Mouse (Mus musculus) spleen, adult 18-20 months (tissue): ENCODE measurements around the gene Zmynd10.

Experiments
- DNase-seq, 2 experiments: peaks; one replicate each; pipeline ENCODE4 v3.0.0; 2022; ENCODE audit warnings: mixed read lengths in 2 of 2

Gene Zmynd10

DNA sequence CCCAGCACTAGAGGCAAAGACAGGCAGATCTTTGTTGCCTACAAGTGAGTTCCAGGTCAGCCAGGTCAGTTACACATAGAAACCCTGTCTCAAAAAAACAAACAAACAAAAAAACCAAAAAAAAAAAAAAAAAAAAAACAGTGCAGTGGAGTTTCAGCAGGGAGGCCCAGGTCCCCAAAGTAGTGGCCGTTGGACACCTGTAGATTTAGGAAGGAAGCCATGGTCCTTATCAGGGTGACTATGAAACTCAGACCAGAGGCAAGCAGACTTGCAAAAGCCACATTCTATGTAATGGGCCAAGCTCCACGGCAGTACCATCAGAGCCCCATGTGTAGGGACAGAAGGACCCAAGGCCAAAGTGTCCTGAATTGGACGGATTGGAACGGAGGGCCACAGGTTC lies 34.5 kb downstream of the Zmynd10 start:
- no peak for DNase-seq

GRCm38 (mm10) chr9:107582509-107583062 lies 35.5 kb downstream of the Zmynd10 start:
- DNase-seq = no peak

DNA sequence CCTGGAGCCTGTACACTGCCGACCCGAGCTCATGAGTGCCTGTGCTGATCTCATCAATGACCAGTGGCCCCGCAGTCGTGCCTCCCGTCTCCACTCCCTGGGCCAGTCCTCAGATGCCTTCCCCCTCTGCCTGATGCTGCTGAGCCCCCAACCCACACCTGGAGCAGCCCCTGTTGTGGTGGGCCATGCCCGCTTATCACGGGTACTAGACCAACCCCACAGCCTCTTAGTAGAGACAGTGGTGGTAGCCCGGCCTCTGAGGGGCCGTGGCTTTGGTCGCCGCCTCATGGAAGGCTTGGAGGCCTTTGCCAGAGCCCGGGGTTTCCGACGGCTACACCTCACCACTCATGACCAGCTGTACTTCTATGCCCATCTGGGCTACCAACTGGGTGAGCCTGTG lies 36.1 kb downstream of the Zmynd10 start:
- no peak for DNase-seq

GRCm38 (mm10) chr9:107586504-107586903 lies 39.4 kb downstream of the Zmynd10 start:
- DNase-seq = no peak

DNA sequence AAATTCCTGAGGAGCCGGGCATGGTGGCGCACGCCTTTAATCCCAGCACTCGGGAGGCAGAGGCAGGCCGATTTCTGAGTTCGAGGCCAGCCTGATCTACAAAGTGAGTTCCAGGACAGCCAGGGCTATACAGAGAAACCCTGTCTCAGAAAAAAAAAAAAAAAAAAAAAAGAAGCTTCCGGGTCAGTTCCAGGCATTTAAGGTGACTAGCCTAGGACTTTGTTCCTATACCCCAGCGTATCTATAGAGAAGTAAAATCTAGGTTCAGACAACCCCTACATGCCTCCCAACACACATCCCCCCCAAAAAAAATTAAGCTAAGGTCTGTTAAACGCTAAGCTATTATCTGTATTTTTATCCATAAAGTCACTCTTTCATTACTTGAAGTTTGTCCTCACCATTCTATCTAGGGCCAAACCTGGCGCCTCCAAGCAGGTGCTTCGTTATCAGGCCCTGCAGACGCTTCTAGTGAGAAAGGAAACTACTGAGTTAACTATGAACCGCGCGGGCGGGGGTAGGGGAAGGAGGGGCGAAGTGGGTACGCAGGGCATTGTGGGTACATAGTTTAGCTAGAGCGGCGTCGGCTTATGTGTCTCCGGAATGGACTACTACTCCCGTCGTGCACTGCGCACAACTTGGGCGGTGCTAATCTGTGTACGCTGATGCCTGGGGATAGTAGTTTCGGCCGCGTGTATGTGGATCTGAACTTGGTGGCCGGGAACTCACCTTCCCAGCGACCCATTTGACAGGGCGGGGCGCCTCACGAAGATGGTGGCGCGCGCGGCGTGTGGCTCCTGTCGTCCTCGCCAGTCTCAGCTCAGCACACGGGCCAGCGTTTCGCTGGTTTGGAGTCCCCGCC lies 40.1 kb downstream of the Zmynd10 start, which contains the start of gene Ifrd2:
Gene Ifrd2, plus strand, starts transcription at position 669 of the 859 bp plus-strand sequence.
- DNase-seq = peak; percentile 96

GRCm38 (mm10) chr9:107587833-107588639 lies 40.9 kb downstream of the Zmynd10 start:
- DNase-seq = no peak

GRCm38 (mm10) chr9:107590058-107590772 lies 43.1 kb downstream of the Zmynd10 start:
- DNase-seq = no peak

- no peak for DNase-seq
These were observed 43.6 kb downstream of the Zmynd10 start for GRCm38 (mm10) chr9:107590773-107591060.

DNA sequence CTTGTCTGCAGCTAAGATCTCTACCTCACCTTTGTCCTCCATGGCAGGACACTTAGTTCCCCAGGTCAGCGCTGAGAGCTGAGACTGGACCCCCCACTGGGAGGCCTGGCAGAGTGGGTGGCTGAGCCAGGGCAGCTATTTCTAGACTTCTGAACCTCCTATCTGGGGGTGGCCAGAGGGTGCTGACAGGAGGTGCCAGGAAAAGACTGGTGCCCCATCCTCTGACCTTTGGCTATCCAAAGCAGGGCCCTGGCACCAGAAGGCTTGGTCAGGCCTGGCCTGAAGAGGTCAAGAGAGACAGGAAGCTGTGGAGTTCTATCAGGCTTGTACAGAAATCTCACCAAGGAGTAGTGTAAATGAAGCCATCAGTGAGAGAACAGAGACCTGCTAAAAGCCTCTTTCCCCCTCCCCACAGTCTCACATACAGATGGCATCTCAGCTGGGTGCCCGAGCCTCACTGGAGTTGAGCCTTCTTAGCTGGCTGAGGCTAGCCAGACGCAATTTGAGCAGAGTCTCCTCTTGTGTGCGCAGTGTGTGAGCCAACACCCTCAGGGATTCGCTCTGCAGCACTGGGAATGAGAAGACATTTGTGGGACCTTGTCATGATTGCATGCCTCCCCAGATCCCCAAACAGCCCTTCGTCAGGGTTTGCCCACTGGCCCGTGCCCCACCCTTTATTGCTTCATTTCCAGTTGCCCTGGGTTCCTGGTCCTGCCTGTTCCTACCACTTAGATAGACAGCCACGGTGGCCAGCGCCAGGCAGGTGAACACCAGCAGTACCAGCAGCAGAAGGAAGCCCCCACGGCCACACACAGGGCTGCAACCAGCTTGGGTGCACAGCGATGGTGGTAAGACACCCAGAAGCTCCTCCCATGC lies 46.2 kb downstream of the Zmynd10 start:
- DNase-seq = no peak

DNA sequence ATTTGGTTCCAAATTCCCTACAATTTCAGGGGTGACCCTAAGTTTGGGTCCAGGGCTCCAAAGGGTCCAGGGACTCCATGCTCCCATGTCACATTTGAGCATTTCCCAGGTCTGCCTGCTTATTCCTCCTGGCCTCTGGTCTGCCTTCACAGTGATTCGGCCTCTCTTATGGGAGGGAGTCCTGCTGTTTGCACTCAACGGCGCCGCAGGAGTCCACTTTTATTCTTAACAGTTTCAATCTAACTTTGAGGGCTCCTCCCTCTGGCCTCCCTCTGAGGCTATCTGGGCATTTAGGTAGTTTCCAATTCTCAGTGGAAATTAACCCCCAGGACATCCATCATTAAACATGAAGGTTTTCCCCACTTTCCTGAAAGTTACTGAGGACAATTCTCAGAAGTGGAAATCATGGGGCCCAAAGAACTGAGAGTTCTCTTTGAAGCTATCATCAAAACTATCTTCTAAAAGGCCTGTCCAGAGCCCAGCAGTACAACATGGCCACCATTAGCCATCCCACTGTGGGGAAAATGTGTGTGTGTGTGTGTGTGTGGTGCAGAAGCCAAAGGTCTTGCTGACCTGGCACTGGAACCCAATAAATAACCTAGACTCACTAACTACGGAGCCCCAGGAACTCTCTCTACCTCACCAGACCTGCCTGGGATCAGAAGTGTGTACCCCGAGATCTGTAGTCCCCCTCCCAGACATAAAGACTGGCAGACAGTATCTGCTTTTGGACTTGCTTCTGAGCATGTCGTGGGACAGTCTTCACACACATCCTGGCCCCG lies 47.4 kb downstream of the Zmynd10 start:
- DNase-seq = no peak

- DNase-seq = no peak
These were observed 49.8 kb downstream of the Zmynd10 start for GRCm38 (mm10) chr9:107596619-107597569.

DNA sequence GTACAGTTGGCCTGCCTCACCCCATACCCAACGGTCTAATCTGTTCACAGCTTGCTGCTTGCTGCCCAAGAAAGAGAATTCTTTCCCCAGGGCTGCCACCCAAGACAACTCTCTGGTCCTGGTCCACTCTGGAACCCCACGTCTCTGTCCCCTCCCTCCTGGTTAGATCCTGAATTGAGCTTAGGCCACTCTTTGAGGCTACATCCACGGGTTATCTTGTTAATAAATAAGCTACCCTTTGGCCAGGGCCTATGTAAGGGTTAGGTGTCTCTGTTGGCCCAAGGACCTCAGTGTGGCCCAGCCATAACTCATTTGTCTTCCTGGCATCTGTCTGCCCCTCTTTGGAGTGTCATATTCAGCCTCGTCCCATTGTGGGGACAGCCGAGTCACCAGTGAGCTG lies 51.3 kb downstream of the Zmynd10 start:
- no peak for DNase-seq

DNA sequence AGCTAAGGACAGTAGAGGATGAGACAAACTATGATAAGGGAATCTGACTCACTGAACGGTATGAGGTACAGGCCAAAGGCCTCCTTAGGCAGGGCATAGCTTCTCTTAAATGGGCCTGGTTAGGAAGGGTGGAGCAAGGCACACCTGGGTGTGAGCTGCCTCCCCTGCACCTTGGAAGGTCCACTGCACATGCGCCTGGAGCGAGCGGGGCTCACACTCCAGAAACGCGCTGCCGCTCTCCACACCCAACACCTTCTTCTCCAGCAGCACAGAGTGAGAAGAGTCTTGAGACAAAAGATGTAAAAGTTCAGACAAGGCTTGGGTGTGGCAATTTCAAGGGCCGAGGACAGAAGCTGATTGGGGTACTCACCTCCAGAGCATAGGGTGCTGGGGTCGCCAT lies 52.3 kb downstream of the Zmynd10 start:
- no peak for DNase-seq

DNA sequence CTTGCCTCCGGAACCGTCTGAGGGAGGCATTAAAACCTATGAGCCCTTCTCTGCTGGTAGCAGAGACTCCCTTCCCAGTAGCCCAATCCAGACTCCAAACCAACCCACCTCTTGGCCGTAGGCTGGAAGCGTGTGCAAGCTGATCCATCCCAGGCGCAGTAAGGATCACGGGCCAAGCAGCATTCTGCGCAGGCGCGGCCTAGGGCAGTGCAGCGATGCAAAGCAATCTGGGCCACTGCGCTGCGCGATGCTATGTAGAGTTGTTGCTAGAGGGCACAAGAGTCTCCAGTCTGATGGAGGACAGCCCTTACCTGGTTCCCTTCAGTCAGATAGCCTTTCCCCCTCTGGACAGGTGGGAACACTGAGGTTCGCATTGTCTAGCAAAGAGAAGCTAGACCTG lies 52.7 kb downstream of the Zmynd10 start:
- DNase-seq = no peak

DNA sequence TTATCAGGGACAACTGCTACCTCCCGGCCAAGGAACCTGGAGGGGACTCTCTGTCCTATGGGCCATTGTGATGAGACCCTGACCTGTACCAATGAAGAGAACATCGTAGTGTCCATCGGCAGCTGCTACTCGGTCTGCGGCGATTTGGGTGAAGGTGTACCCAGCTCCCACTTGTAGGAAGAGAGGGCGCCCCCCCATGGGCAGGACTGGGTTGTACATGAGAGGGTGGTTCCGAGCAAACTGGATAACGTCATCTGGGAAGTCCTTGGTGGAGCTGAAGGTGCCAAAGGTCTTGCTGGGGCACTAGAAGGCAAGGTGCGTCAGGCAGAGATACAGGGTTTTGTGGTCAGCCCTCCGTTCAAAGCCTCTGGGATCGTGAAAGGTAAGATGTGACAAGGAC lies 53.6 kb downstream of the Zmynd10 start:
- no peak for DNase-seq
